Mouse (Mus musculus) left cerebral cortex, postnatal 4 days (tissue): ENCODE results near the gene Ptpra. TPM values are rescaled to one million over a fixed set of nuclear protein-coding genes. Genes with fewer than 3 reads are reported as not detected.

ENCODE experiments used
- DNase-seq: peaks from one replicate; pipeline ENCODE4 v3.0.0-alpha.2; 2022
- intact Hi-C: fragments of 180-260 bp; cut with DNase I; formaldehyde crosslinking; loops from one replicate; pipeline ENCODE4 v1.15.1; 2025
- microRNA-seq: library from miRNA; unstranded; fragments of <30 nt; microRNA quantifications from one replicate; pipeline ENCODE4 v1.2.0, GENCODE M21; 2022
- total RNA-seq, 2 experiments: library from RNA; stranded (reverse); gene quantifications; 2 replicates each; pipeline ENCODE4 v1.2.3; 2021

Ptpra gene
- total RNA-seq, 2 experiments from 2014 or later: 243 to 247 TPM

DNA sequence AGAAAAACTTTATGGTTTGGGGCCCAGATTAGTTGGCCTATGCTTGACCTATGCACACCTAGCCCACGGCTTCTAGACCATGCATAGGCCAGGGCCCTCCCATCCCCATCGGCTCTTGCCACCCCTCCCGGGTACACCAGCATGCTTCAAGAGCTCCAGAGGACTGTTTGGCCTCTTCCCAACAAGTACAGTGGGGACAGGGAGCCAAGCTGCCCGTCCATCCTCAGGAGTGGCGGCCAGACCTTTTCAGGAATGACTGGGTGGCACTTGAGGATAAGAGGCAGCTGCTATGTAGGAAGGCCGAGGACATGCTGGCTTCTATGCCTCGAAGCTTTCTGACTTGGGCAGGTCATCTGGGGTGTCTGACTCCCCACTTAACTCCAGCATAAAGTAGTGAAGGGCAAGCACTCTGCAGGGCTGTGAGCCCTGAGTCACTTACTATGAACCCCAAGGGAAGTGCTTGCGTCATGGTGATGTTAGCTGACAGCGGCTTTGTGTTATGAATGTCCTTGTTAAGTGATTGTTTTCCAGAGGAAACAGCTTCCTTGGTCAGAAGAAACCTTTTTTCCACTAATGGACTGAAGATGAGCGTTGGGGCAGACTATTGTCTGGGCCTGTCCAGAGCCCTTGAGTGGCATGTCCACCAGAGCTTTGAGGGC is 134.0 kb downstream of the Ptpra start:
- intact Hi-C loops: no loop called here
- DNase-seq: no peak

DNA sequence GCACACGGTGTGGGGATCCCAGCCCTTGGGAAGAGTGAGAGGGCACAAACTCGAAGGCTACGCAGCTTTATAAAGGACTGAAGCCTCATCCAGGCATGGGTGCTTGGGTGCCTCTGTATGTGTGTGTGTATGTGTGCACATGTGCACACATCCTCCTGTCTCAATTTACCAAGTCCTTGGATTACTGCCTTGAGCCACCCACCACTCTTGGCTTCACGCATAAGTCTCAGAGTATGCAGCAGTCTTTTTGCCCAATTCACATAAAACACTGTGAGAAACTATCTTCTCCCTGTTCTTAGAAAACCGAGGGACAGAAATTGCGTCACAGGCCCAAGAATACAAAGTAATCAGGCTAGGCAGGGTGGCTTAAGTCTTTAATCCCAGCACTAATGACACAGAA is 135.9 kb downstream of the Ptpra start:
- intact Hi-C loops: no loop called here
- DNase-seq: no peak

DNA sequence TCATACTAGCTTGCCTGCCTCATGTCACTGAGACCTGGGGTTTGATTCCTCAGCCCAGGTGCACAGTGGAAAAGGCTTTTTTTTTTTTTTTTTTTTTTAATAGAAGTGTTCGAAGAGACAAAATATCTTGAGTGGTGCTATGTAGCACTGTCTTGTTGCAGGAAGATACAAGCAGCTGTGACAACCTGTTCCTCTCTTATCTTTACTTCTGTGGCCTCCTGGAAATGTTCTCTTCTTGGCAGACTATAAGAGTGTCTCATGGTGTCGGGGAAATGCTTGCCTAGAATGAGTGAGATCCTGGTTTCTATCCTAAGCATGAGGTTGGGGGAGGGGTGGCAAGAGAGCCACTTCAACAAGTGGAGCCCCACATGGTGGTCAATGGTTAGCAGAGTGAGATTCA is 138.3 kb downstream of the Ptpra start:
- no peak for DNase-seq
- intact Hi-C loops: no loop called here

DNA sequence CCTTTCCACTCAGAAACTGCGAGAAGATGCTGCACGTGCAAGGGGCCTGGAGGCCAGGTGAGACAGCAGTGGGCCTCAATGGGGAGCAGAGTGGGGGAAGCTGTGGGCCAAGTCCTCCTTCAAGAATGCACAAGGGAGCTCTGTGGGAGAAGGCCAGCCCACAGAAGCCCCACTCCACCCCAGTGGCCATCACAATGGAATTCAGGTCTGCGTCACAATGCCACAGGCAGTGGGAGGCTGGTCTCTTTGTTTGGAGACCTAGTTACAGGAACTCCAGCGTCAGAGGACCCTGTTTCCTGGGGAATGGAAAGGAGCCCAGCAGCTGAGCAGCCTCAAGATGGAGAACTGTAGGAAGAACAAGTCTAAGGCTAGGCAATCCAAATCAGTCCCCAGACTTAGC is 139.1 kb downstream of the Ptpra start:
- no peak for DNase-seq
- intact Hi-C loops: no loop called here

DNA sequence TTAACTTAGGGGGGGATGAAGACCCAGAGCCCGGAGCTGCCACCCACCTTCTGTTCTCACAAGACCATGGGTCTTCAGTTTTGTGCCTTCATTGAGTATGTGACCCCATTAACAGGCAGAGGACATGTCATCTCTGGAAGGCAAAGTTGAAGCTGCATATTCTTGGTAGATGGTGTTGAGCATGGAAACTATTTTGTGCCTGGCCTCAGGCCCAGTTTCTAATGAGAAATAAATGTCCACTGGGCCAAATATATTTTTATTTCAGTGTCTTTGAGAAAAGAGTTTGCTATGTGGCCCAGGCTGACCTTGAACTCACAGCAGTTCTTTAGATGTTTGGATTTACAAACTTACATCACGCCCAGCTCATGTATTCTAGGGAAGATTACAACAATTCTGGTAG is 139.7 kb downstream of the Ptpra start:
- intact Hi-C loops: no loop called here
- no peak for DNase-seq

DNA sequence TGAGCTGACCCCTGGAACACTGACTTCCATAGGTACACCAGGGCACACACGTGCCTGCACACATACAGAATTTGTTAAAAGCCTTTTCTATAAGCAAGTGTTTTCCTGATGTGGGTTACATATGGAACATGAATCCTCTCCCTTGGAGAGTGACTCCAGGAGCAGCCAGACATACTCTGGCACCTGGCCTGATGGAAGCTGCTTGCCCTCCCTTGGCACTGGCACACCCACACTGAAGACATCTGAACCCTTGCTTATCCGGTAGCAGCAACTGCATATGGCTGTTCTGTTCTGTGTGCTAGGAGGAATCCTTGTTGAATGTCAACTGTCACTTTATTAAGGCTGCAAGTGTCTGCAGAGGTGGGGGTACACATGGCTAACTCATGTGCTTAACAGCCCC is 140.9 kb downstream of the Ptpra start:
- intact Hi-C loops: no loop called here
- DNase-seq: no peak

DNA sequence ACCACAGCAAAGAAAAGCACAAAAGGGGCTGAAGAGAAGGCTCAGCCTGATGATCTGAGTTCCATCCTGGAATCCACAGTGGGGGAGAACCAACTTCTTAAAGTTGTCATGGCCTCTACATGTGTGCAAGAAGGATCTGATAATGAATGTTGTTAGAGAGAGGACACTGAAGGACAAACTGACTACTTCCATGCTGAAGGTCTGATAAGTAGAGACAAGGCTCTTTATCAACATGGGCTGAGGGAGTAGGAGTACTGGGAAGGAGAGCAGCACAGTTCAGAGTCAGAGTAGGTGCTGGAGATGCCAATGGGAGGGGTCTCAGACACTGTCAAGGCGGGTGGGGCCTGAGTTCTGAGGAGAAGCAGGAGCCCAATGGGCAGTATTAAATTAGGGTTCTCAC is 145.5 kb downstream of the Ptpra start:
- intact Hi-C loops: no loop called here
- no peak for DNase-seq

DNA sequence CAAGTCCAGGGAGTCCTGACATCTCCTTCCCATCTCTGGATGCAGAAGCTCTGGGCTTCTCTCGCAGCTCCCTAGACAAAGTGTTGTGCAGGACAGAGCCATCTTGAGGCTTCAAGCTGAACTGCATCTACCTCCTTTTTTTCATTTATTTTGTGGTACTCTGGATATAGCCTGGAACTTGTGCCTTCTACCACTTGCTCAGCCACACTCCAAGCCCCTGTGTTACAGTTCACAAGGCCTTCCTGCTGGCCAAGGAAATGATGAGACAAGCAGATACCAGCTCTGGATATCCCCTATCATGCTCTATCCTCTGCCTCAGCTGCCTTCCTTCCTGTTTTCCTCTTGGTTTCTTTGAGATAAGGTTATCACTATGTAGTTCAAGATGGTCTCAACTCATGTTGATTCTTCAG is 147.5 kb downstream of the Ptpra start:
- intact Hi-C loops: no loop called here
- DNase-seq: peak; percentile 16

DNA sequence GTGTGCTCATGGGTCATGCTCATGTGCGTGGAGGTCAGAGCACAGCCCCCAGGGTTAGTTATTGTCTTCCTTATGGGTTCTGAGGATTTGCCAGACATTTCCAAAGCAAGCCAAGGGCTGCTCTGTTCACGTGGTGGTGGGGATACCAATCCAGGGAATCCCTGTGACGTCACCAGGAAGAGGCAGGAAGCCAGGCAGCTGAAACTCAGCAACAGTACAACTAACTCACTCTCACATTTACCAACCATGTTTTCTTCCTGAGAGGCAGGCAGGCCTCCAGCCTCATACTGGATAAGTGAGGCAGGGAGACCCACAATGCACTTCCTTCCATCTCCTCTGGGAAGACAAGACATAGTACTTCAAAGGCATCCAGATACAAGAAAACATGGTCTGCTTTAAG is 148.3 kb downstream of the Ptpra start:
- DNase-seq: no peak
- intact Hi-C loops: no loop called here

DNA sequence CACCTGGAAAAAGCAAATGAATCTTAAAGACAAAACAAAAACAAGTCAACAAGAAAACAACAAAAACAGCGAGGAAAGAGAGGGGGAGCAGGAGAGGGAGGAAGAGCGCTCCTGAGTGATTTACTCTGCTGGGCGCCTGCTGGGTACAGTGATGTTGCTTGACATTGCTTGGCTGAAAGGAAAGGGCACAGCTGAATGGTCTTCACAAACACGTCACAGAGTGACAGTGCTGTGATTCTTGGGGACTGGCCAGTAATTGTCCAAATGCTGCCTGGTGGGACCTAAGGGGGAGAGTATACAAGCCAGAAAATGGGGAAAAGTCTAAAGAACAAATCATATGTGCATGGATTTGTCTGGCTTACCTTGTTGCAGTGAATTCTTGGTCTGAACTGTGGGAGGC is 152.1 kb downstream of the Ptpra start:
- intact Hi-C loops: no loop called here
- no peak for DNase-seq

Small RNA genes lying within 50 kb of the gene (microRNA-seq; reads per million reads assigned to microRNA genes)
- gene Gm23876: not detected

Other genes with a start within 250 kb of the Ptpra start
- gene Nop56, start 175.8 kb upstream of the Ptpra start, total RNA-seq: 100 to 1,000 TPM; 187 to 188 TPM
- gene Idh3b, start 165.7 kb upstream of the Ptpra start, total RNA-seq: 100 to 1,000 TPM; 143 to 150 TPM
- gene Ebf4, start 155.1 kb upstream of the Ptpra start, total RNA-seq: 10 to 100 TPM; 11.7 to 16.5 TPM
- gene Cpxm1, start 52.7 kb upstream of the Ptpra start, total RNA-seq: 10 to 100 TPM; 25.2 to 26.4 TPM
- not detected for gene Gm28372, start 45.0 kb upstream of the Ptpra start, total RNA-seq
- not detected for gene 1700020A23Rik, start 45.0 kb upstream of the Ptpra start, total RNA-seq
- not detected for gene Tmem239, start 43.8 kb upstream of the Ptpra start, total RNA-seq
- gene Vps16, start 25.9 kb upstream of the Ptpra start, total RNA-seq: 100 to 1,000 TPM in 1 of 2 experiments, 10 to 100 TPM in 1; 96.4 to 113 TPM
- 10 to 100 TPM; 31.7 to 33.2 TPM for gene Pced1a, start 25.6 kb upstream of the Ptpra start, total RNA-seq
- gene Mrps26, start 113.5 kb downstream of the Ptpra start, total RNA-seq: 10 to 100 TPM; 56.6 to 60.0 TPM
- gene Oxt, start 125.9 kb downstream of the Ptpra start, total RNA-seq: 1 to 10 TPM in 1 of 2 experiments, under 1 TPM in 1; 0.88 to 1.0 TPM
- gene Avp, start 132.3 kb downstream of the Ptpra start, total RNA-seq: 10 to 100 TPM in 1 of 2 experiments, 1 to 10 TPM in 1; 2.1 to 21.1 TPM
- 1 to 10 TPM; 7.8 to 9.7 TPM for gene Fastkd5, start 179.7 kb downstream of the Ptpra start, total RNA-seq
- 1 to 10 TPM; 8.8 to 9.1 TPM for gene Ubox5, start 179.8 kb downstream of the Ptpra start, total RNA-seq
- 10 to 100 TPM; 29.0 to 34.9 TPM for gene Lzts3, start 192.5 kb downstream of the Ptpra start, total RNA-seq
- 10 to 100 TPM; 56.3 to 68.9 TPM for gene Ddrgk1, start 214.4 kb downstream of the Ptpra start, total RNA-seq
- gene Itpa, start 217.3 kb downstream of the Ptpra start, total RNA-seq: 10 to 100 TPM; 48.3 to 48.7 TPM
- gene Slc4a11, start 247.2 kb downstream of the Ptpra start, total RNA-seq: under 1 TPM; 0.34 to 0.83 TPM